Mouse (Mus musculus): ENCODE results near the gene Kcnrg.

- TF ChIP-seq CTCF (IDR thresholded peaks at IDR 0.05) (no peak), EP300 (IDR thresholded peaks at IDR 0.05; ENCODE audit: insufficient read depth, low read depth, low read length) (no peak), POLR2A (IDR thresholded peaks at IDR 0.05; ENCODE audit: insufficient read depth, low read depth, low read length) (no peak)
Observed at GRCm38 (mm10) chr14:61620371-61620770, 13.1 kb downstream of the Kcnrg start.
